Mouse (Mus musculus): Measurements from ENCODE around the gene Gp5.

The Gp5 gene

DNA sequence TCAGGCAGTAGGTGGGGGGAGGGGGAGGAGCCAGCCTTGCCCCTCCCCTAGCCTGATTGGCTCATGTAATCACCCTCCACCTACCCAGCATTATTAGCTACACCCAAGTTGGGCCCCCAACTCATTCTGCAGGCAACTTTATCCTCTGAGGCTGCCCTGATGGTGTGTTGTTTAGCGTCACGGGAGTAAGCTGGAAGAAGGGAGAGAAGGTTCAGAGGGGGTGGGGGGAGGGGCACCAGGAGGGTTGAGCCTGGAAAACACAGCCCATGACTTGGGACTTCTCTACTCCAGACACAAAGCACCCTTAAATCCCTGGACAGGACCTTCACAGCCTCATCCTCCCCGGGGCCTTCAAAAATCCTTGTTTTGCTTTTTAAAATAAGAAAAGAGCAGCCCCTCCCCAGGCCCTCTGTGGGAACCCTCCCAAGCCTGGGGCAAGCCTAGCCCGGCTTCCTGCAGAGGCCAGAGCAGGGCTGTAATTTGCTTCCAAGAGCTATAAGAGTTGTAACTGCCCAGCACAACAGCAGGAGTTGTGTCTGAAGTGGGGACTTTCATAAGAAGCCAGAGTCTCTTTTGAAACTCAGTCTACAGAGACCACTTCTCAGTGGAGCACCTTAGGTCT is 29.8 kb downstream of the Gp5 start:
- CTCF ChIA-PET = no interaction called here

DNA sequence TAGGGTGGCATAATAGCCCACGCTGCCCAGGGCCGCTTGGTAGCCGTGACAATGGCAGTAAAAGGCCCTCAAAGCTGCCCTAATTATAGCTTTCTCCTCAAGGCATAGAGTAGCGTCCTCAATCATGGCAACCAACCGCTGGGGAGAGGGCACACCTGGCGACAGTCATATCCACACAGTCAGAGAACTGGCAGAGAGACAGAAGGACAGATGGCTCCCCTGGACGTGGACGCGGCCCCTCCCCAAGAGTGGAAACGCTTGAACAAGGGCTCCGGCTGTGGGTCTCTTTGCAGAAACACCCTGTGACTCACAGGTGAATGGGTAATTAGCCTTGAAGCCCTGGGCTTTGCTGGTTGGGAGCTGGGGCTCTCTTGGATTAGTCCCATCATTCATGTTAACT is 32.2 kb downstream of the Gp5 start:
- CTCF ChIA-PET = no interaction called here

DNA sequence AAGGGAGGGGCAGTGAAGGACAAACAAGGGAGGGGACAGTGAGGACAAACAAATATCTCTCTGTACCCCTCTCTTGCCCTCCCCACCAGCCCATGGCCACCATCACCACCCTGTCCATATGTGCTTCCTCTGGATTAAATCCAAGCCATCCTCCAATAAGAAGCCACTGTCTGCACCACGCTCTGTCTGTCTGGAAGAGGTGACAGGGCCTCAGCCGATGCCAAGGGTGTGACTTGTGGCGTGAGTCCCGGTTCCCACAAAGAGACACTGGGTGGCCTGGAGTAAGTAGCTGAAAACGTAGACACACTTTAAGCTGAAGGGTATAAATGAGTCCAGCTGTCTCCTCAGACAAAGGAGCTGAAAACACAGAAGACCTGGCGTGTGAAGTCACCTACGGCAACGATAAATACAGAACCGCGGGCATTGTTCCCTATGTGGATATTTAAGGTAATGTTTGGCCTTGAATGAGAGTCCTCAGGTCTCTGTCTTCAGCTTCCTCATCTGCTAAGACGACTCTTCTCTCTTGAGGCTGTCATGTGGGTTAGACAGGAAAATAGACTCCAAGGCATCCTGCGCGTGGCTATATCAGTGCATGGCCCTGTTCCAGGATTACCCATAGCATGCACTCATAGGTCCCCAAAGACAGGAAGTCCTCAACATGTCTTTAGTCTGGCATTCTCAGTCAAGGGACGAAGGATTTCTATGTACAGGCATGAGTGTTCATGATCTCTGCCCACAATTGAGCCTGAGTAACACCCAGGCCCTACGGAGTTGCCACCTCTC is 34.8 kb downstream of the Gp5 start:
- CTCF ChIA-PET = no interaction called here

DNA sequence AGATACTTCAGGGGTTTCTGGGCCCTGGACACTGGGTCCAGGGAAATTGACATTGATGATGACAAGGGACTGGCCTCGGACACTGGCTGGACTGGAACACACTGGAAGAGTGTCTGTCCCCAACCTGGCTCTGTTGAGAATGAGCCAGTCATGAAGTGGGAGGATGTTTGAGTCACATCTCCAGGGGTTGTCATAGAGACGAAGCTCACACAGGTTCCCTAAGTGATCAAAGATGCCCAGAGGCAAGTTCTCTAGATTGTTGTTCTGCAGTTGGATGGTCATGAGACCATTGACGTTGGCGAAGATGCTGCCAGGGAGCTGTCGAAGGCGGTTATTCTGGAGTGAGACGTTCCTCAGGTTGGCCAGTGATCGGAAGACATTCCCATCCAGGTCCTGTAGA is 37.5 kb downstream of the Gp5 start:
- CTCF ChIA-PET = interaction anchor here (0.7 kb wide), 1 partner anchor 12 kb away, joined by 6 read pairs; no protein-coding TSS in a partner anchor

DNA sequence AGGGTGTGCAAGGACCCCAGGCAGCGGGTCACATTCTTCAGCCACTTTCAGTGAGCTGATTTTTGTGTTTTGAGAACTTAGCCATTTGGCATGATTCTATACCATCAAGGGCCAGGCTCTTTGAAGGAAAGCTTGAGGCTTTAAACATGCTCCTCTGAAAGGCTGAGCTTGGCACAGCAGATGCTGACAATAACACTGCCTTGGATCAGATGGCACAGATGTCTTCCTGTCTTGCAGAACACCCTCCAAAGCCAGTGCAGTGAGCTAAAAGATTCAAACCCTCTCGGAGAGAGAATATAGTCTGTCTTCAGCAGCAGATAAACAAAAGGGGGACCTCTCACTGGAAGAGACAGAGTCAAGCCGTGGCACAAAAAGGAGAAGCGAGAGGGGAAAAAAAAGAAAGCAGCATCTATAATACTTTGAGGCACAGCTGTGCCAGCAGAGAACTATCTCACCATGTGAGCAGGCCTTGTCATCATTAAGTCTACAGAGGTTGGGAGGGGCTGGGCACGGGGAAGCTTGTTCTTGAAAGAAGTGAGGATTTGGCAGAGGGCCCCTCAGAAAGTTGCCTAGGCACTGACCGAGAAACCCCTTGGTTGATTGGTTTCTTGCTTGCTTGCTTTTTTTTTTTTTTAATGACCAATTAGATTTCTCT is 38.5 kb downstream of the Gp5 start:
- CTCF ChIA-PET = interaction anchor here (0.7 kb wide), 2 partner anchors 13 to 84 kb away, joined by 3 to 6 read pairs; no protein-coding TSS in a partner anchor

DNA sequence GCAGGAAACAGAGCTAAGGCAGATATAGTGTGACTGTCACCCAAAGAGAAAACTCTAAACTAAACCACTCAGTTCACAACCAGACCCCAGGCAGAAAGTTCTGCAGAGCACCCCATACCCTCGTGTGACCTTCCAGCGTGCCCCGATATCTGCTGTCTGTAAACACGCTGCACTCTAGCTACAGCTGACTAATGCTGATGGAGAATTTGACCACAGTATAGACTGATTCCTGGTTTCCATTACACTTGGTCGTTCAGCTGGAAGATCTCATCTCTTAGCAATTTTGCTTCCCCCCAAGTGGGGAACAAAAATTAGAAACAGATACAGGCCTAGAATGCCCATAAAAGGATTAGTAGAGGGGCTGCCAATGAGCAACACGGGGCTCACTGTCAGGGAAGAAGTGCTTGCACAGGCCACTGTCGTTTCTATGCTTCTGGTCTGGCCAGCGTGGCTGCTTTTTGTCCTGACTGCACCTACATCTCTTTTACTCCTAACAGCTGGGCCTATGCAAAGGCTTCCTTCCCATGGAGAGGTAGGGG is 39.3 kb downstream of the Gp5 start:
- CTCF ChIA-PET = no interaction called here

DNA sequence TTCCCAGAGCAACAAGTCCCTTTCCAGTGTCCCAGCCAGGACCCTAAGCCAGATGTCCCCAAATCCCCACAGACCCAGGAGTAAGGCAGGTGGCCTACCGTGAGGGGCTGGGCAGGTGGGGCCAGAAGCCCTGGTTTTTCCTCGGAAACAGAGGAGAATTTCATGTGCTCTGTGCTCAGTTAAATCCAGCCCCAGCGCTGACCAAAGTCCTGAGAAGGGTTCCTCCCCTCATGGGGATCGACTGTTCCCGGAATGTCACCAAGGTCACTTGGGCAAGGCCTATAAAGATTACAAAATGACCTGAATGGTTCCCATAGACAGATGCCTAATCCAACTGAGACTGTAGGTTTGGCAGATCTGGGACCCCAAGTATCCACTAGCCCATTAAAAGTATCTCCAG is 43.2 kb downstream of the Gp5 start, which contains the start of gene Cpn2:
Gene Cpn2 (minus strand): TSS at position 141 of the 400 bp plus-strand sequence.
- CTCF ChIA-PET = no interaction called here

DNA sequence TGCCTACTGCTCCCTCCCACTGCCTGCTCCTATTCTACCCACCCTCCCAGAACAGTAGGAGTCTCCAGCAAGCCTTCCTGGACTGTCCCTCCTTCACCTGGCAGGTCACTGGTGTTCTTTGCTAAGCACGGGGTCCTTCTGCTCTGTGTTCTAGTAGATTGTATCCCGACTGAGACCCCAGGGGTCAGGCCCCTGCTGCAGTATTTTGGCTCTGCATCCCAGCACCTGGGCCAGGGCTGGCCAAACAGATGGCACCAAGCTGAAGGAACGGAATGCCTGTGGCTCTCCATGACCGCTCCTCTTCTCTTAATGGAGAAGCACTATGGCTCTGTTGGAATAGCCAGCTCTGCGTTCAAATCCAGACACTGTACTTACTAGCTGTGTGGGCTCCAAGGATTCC is 44.0 kb downstream of the Gp5 start:
- CTCF ChIA-PET = no interaction called here

DNA sequence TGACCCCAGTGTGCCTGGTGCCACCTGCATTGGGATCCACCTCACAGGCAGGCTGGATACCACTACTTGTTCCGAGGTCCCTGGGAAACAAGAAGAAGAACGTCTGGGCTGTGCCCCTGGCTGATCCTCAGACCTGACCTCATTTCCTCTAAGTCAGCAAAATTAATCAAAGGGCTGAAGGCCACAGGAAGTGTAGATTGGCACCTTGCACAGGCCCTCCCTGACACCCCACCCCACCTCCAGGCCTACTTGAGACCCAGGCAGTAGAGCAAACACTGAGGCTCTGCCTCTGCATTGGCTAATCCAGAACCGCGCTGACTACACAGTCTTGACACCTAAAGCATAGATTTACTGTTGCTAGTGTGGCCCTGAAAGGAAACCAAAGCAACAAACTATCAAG is 45.0 kb downstream of the Gp5 start:
- CTCF ChIA-PET = no interaction called here

DNA sequence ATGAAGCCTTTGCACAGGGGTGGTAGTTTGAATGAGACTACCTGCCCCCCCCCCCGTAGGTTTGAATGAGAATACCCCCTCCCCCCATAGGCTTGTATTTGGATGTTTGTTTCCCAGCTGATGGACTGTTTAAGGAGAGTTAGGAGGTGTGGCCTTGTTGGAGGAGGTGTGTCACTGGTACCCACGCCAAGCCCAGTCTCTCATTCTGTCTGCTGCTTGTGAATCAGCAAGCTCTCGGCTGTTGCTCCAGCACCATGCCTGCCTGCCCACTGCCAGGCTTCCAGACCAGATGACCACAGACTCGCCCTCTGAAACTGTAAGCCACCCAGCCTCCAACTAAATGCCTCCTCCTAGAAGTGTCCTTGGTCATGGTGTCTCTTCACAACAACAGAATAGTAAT is 47.4 kb downstream of the Gp5 start:
- CTCF ChIA-PET = interaction anchor here (0.7 to 0.9 kb wide), 3 partner anchors 12 to 635 kb away, joined by 3 to 7 read pairs (median 4); no protein-coding TSS in a partner anchor

DNA sequence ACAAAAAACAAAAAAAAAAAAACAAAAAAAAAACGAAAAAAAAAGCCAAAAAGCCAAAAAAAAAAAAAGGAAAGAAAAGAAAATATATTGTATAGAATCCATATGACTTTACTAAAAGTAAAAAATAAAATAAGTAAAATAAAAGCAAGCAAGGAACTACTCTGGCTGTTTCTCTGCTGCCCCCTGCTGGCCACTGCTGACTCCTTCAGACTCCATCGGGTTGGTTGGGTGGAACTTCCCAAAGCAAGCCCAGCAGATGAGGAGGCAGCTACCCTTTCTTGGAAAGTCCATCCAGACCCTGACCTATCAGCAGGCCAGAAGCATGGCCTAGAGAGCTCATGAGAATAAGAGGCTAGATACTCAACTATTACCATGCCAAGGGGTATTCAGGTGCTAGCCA is 47.9 kb downstream of the Gp5 start:
- CTCF ChIA-PET = interaction anchor here (0.6 to 0.9 kb wide), 5 partner anchors 18 to 1070 kb away, joined by 3 to 7 read pairs (median 6); no protein-coding TSS in a partner anchor

DNA sequence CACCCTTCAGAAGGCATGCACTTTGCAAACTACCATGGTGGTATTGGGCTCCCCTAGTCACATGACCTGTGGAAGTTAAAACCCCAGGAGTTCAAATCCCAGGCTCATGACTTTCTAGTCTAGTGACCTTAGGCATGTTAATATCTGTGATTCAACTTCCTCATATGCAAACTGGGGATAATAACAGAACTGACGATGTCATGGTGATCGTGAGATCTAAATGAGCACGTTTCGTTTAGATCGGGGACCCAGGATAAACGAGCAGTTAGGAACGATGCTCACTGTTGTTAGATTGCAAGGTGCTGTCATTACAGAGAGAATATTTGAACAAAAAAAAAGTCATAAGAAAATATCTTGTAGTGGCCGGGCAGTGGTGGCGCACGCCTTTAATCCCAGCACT is 48.4 kb downstream of the Gp5 start:
- CTCF ChIA-PET = interaction anchor here (0.6 to 0.9 kb wide), 5 partner anchors 17 to 1070 kb away, joined by 3 to 7 read pairs (median 6); no protein-coding TSS in a partner anchor

DNA sequence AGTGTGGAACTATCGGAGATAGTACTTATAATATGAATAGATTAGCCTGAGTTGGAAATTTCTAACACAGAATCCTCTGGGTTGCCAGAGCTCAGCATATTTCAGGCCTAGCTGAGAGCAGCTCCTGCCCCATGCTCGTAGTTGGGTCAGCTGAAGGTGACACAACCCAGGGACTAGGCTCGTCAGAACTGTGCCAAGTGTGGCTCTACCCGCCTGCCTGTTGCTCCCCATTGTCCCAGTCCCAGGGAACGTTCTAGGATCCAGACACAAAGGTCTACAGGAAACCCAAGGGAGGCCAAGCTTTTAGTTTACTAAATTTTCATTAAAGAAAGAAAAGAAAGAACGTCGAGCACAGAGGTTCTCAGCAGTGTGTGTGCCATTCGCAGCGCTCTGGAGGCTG is 49.2 kb downstream of the Gp5 start:
- CTCF ChIA-PET = no interaction called here

DNA sequence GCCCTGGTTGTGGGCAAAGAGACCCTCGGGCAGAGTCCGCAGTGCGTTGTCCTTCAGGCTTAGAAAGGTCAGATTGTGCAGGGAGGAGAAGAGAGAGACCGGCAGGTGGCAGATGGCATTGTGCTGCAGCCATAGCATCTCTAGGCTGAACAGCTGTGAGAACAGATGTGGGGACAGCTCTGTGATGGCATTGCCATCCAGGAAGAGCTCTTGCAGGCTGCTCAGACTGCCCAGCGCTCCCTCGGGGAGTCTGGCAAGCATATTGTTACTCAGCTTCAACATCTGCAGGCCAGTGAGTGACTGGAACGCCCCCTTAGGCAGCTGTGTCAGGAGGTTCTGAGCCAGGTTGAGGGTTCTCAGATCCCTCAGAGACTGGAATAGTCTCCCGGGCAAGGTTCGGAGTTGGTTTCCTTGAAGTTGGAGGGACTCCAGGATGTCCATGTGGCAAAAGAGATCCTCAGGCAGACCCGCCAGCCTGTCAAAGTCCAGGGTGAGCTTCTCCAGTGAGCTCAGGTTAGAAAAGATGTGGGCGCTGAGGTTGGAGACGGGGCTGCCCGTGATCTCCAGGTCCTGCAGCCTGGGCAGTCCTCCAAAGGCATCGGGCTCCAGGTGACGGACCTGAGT is 50.5 kb downstream of the Gp5 start:
- CTCF ChIA-PET = no interaction called here

DNA sequence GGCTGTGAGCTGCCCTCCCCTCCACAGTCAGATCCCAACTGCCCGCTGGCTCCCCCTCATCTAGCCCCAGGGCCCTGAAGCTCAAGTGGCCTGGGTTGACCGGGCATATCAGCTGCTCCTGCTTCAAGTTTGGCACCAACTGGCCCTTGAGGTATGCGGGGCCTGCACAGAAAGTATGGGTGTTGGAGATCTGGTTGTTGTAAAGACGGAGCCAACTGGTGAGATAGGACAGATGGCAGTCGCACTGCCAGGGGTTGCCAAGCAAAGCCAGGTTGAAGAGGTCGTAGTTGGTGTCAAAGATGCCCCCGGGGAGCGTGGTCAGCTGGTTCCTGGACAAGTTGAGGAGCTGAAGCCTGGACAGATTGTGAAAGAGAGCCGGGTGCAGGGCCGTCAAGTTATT is 51.1 kb downstream of the Gp5 start:
- CTCF ChIA-PET = no interaction called here

DNA sequence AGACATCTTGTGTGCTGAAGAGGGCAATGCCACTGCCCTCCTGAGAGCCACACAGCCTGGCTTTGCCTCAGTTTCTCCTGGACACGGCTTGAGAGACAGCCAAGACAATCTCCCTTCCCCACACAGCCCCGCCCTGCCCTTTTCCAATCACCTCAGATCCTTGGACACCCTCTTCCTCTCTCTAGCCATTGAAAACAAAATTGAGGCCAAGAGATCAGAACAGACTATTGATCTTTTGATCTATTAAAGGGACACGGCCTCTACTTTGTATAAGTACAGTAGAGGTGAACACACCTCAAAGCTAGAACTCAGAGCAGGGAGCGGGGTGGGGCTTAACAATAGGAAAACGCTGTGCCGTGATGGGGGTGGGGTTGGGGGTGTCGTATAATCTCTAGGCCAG is 52.1 kb downstream of the Gp5 start:
- CTCF ChIA-PET = no interaction called here

DNA sequence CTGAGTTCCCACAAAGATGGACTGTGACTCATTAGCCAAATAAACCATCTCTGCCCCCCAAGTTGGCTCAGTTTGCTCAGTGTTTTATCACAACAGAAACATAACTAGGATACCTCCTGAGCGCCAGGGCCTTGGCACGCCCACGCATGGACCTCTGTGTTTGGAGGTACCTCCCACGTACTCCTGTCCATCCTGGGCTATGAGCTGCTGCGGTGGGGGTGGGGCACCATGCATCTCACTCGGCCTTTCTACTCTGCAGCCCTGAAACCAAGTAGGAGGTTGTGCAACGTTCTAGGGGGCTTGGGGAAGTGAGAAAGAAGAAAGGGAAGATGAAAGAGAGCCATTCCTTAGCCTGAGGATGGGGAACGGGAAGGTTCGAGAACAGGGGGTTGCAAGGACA is 52.9 kb downstream of the Gp5 start:
- CTCF ChIA-PET = no interaction called here
